Mouse (Mus musculus) megakaryocyte, adult 5-6 weeks (primary cell): ENCODE data around the gene Cpa5. TPM values are rescaled to one million over a fixed set of nuclear protein-coding genes. Genes with fewer than 3 reads are reported as not detected.

Experiments used
- ATAC-seq: 2 replicates; pipeline ENCODE4 v1.8.0; 2016; ENCODE audit warnings: mild to moderate bottlenecking, inconsistent platforms; ENCODE audit not compliant: poor library complexity, severe bottlenecking
- total RNA-seq, 2 experiments: library from RNA; stranded (forward) in 1 of 2; stranded (reverse) in 1 of 2; fragments of 153-499, 151-499 nt in 1 of 2; fragments of 221-1000, 200-1000 nt in 1 of 2; gene quantifications; 2 replicates each; pipeline versions ENCODE4 v1.2.3 to v1.2.4; 2015 to 2017

Cpa5 gene
- total RNA-seq, 2 experiments from 2014 or later = not detected

- ATAC-seq = no peak
These were observed 66.8 kb downstream of the Cpa5 start for GRCm38 (mm10) chr6:30677591-30677990.

GRCm38 (mm10) chr6:30678482-30678881 is 67.7 kb downstream of the Cpa5 start:
- ATAC-seq = no peak

GRCm38 (mm10) chr6:30679567-30679966 is 68.8 kb downstream of the Cpa5 start:
- no peak for ATAC-seq

GRCm38 (mm10) chr6:30680442-30680841 is 69.6 kb downstream of the Cpa5 start:
- ATAC-seq = no peak

Other genes starting within 250 kb of the Cpa5 start
- 17.3 and 18.3 TPM in 2 replicates for gene Zc3hc1, start 220.0 kb upstream of the Cpa5 start, total RNA-seq (2015)
- 21.5 and 24.8 TPM in 2 replicates for gene Zc3hc1, start 220.0 kb upstream of the Cpa5 start, total RNA-seq (2017)
- gene Klhdc10, start 209.1 kb upstream of the Cpa5 start, total RNA-seq (2015) = 14.5 and 16.4 TPM in 2 replicates
- 35.3 and 40.8 TPM in 2 replicates for gene Klhdc10, start 209.1 kb upstream of the Cpa5 start, total RNA-seq (2017)
- gene Tmem209, start 101.2 kb upstream of the Cpa5 start, total RNA-seq (2015) = 40.3 and 42.3 TPM in 2 replicates
- gene Tmem209, start 101.2 kb upstream of the Cpa5 start, total RNA-seq (2017) = 24.0 and 39.0 TPM in 2 replicates
- gene Ssmem1, start 101.2 kb upstream of the Cpa5 start, total RNA-seq (2015) = 0.68 TPM in 1 of 2 replicates, not detected in the other
- gene Ssmem1, start 101.2 kb upstream of the Cpa5 start, total RNA-seq (2017) = 0.44 and 1.1 TPM in 2 replicates
- 0.27 TPM in 1 of 2 replicates, not detected in the other for gene Cpa2, start 69.4 kb upstream of the Cpa5 start, total RNA-seq (2015)
- gene Cpa2, start 69.4 kb upstream of the Cpa5 start, total RNA-seq (2017) = not detected in 2 replicates
- gene Cpa4, start 42.6 kb upstream of the Cpa5 start, total RNA-seq (2015) = not detected in 2 replicates
- not detected in 2 replicates for gene Cpa4, start 42.6 kb upstream of the Cpa5 start, total RNA-seq (2017)
- gene Cpa1, start 28.2 kb downstream of the Cpa5 start, total RNA-seq (2015) = not detected in 2 replicates
- not detected in 2 replicates for gene Cpa1, start 28.2 kb downstream of the Cpa5 start, total RNA-seq (2017)
- gene Cep41, start 82.7 kb downstream of the Cpa5 start, total RNA-seq (2015) = 3.5 and 6.0 TPM in 2 replicates
- 2.0 and 3.1 TPM in 2 replicates for gene Cep41, start 82.7 kb downstream of the Cpa5 start, total RNA-seq (2017)
- gene Mest, start 112.5 kb downstream of the Cpa5 start, total RNA-seq (2015) = not detected in 2 replicates
- gene Mest, start 112.5 kb downstream of the Cpa5 start, total RNA-seq (2017) = 0.07 and 0.20 TPM in 2 replicates